Mouse (Mus musculus): ENCODE measurements around the gene Yipf4. TPM values are rescaled to one million over a fixed set of nuclear protein-coding genes. Genes with fewer than 3 reads are reported as not detected.

Gene Yipf4
- polyA plus RNA-seq, 1 experiment, result 57.7 TPM

DNA sequence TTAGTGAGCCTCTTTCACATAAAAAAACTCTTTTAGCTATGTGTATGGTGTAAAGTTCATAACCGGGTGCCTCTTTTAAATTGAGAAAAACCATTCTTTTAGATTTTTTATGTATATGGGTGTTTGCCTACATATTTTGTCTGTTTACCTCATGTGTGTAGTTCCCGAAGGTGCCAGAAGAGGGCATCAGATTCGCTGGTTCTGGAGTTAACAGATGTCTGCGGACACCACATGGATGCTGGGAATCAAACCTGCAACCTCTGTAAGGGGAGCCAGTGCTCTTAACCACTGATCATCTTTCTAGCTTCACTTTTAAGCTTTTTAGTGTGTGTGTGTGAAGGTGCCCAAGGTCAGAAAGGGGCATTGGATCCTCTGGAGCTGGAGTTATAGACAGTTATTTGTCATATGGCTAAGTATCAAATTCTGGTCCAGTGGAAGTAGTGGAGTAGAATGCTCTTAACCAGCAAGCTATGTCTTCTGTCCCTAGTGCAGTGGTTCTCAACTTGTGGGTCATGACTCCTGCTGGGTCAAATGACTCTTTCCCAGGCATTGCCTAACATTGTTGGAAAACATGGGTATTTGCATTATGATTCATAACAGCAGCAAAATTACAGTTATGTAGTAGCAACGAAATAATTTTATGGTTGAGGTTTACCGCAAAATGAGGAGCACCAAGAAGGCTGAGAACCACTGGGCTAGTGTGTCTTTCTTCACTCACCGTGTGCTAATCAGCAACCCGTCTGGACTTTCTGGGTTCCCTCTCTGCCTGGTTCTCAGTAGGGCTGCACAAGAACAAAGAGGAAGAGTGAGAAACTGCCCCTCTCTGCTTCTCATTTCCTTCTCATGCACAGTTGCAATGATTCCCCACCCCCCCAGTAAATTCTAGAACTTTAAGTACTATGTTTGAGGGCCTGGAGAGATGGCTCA, 33.8 kb downstream of the Yipf4 start:
- DNase-seq (ENCODE audit: low spot score), result no peak

DNA sequence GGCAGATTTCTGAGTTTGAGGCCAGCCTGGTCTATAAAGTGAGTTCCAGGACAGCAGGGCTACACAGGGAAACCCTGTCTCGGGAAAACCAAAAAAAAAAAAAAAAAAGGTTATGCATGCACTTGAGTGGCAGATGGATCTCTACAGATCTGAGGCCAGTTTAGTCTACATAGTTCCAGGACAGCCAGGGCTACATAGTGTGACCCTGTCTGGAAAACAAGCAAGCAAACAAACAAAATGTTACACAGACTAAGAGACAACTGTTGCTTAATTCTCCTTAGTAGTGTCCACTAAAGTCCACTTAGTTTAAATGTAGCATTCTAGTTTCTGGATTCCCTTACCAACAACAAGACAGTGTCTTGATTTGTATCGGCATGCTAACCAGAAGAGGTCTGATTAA, 36.8 kb downstream of the Yipf4 start:
- no peak for DNase-seq (ENCODE audit: low spot score)

DNA sequence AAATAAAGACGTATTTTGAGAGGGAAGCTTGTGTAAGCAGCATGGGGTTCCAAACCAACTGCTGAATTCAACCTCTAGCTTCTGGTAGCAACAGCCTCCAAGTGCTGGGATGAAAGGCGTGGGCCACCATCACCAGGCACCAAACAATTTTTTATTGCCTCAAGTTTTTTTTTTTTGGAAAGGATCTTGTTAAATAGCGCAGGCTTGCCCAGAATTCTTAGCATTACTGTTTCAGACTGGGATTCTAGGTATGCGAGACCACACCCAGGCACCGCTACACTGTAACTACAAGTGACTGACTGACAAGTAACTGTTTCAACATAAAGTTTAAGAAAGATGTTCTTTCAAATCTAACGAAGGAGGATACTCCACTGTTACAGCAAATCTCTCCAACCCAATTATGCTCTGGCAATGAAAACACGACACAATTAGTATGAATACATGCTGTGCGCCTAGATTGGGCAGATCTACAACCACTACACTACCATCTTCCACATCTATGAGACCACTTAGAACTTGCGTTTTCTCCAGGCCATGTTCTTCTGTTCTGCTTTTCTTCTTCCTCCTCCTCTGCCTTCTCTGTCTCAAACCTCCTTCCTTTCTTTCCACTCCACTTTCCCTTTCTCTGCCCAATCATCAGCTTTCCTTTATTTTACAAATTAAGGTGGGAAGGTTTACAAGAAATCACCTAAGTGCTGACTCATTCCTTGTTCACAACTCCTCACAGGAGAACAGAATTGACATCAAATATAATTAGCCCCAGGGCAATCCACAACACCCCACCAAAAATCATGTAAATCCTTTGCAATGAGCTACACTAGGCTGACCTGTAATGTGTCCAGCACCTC, 37.7 kb downstream of the Yipf4 start:
- no peak for DNase-seq (ENCODE audit: low spot score)

DNA sequence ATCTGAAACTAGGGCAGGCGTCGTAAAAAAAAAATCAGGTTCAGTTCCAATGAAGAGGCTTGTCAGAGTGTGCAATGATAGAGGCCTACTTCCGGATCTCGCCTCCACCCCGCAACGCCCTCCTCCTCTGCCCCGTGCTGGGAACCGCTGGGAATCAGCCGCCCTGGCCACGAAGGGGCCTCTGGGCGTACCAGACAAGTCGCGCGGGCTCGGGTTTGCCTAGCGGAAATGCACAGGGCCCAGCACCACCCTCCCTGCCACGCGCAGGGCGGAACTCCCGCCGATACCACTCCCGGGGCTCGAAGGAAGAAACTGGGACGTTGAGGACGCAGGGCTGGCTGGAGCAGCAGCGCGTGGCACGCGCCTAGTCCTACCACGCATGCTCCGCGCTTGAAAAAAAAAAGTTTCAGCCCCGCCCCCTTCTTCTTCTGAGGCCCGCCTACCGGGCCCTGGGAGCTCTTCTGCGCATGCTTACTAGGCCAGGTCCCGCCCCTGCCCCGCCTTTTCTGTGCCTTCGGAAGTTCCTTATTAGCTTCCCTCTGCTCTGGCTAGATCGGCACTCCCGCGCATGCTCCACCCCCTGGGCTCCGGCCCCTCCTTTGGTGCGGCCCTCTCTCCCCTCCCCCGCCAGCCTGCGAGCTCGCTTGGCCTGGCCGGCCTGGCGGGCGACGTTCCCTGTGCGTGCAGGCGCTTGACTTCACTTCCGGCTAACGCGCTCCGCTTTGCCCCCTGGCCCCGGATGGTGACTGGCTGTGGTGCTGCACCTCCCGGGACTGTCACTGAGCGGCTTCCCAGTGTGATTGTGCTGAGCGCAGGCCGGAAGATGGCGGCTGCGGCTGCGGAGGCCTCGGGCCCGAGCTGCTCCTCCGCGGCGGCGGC, 38.7 kb downstream of the Yipf4 start, which contains the start of gene Birc6:
Gene Birc6, plus strand, starts transcription at position 567 of the 879 bp plus-strand sequence.
- DNase-seq (ENCODE audit: low spot score), result peak; percentile 99

DNA sequence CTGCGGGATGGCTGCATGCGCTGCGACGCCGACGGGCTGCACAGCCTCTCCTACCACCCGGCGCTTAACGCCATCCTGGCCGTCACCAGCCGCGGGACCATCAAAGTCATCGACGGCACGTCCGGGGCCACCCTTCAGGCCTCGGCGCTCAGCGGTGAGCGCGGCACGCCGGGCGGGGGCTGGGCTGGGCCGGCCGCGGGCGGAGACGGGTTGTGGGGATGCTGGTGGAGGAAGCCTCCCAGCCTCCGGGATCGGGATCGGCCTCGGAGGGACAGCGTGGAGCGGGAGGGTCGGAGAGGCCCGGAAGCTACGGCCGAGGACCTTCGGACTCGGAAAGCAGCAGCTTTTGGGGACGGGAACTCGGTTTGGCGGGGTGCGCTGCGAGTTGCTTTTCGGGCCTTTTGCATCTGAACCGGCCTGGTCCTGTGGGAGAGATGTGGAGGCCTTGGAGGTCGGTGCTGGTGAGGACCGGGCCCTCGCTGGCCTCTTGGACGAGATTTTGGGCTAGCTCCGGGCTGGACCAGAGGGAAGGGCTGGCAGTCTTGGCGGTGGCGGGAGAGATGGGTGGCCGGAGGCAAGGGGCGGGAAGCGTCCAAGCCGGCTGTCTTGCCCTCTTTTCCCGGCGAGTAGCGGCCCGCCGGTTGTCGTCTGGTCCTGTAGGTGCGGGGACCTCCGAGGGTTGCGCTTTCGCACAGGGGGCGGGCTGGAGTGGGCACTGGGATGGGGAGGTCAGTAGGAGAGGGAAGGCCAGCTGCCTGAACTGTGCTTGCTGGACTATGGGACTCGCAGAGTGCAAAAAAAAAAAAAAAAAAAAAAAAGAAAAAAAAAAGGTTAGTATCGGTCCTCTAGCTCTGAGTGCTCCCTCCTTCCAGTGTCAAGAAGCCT, 39.6 kb downstream of the Yipf4 start:
- no peak for DNase-seq (ENCODE audit: low spot score)

DNA sequence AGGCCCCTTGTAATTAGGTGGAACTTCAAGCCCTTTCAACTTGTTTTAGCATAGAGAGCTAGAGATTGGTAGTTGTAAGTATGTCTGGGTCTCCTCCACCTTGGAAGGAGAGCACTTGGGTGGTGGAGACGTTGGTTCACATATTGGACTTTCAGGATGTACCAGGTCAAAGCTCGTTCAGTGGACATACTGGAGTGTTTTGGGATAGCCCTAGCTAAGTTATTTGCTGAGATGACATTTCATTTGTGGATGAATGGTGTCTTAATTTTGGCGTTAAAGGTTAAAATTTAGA, 40.2 kb downstream of the Yipf4 start:
- DNase-seq (ENCODE audit: low spot score), result no peak

DNA sequence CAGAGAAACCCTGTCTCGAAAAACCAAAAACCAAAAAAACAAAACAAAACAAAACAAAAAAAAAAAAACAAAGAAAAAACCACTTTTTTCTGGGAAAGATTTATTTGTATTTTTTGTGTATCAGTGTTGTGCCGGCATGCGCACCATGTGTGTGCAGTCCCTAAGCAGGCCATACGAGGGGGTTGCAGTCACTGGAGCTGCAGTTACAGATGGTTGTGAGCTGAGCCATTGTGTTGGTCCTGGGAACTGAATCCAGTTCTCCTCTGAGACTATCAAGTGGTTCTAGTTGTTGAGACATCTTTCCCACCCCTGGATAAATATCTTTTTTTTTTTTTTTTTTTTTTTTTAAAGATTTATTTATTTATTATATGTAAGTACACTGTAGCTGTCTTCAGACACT, 45.7 kb downstream of the Yipf4 start:
- no peak for DNase-seq (ENCODE audit: low spot score)

DNA sequence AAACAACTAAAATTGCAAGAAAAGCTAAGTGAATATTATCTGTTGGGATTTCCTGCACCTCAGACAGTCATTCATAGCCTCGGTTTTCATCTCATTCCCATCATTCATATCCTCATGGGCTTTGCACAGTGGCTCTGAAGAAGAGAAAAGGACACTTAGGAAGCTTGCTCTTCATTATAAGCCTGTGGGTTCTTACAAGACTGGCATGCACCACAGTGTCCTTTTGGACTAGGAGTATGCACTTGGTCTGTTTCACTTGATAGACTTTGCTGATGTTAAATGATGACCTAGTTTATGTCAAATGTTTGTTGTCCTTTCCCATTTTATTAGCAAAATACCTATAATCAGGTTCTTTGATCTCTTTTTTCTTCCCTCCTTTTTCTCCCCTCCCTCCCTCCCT, 48.2 kb downstream of the Yipf4 start:
- no peak for DNase-seq (ENCODE audit: low spot score)

DNA sequence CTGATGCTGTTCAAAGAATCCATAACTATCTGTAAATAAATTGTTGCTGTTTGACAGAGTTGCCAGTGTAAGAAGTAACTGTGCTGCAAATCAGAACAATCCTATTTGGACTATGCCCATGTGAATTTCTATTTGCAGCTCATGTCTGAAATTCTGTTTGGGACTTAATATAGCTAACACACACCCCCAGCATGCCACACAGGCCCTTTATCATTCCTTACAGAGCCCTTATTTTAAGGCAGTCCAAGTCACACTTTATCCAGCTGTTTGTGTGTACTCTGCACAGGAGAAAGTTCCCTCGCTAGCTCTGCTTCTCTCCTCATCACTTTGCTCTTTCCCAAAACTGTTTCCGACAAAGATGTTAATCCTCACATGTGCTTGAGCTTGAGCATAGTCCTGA, 54.3 kb downstream of the Yipf4 start:
- DNase-seq (ENCODE audit: low spot score), result no peak

Other genes with a start within 250 kb of the Yipf4 start
- gene Memo1, start 194.0 kb upstream of the Yipf4 start, polyA plus RNA-seq (2012; rRNA removed), result 47.4 and 56.6 TPM in 2 replicates
- gene Dpy30, start 165.5 kb upstream of the Yipf4 start, polyA plus RNA-seq (2012; rRNA removed), result 80.7 and 103 TPM in 2 replicates
- gene Spast, start 150.5 kb upstream of the Yipf4 start, polyA plus RNA-seq (2012; rRNA removed), result 11.5 and 13.1 TPM in 2 replicates
- 26.5 and 27.8 TPM in 2 replicates for gene Slc30a6, start 93.9 kb upstream of the Yipf4 start, polyA plus RNA-seq (2012; rRNA removed)
- 0.62 and 0.65 TPM in 2 replicates for gene Nlrc4, start 30.4 kb upstream of the Yipf4 start, polyA plus RNA-seq (2012; rRNA removed)
- gene Birc6, start 38.8 kb downstream of the Yipf4 start, polyA plus RNA-seq (2012; rRNA removed), result 60.2 and 67.2 TPM in 2 replicates
- gene Ttc27, start 228.2 kb downstream of the Yipf4 start, polyA plus RNA-seq (2012; rRNA removed), result 16.4 and 17.0 TPM in 2 replicates